Mouse (Mus musculus) liver, adult 2 months (tissue): ENCODE measurements around the gene Bmp3.

Source experiments
- CTCF ChIP-seq: fragments of 200-500 bp; IDR thresholded peaks from 2 replicates; pipeline ENCODE4 v1.5.1; 2011; ENCODE audit warnings: low read depth, low read length, control low read depth
- POLR2A ChIP-seq: fragments of 200-500 bp; IDR thresholded peaks from 2 replicates; pipeline ENCODE4 v1.6.1; 2011; ENCODE audit warnings: low read length, control low read depth; ENCODE audit not compliant: insufficient read depth; ENCODE audit errors: extremely low read depth

GRCm38 (mm10) chr5:98918716-98919115 lies 64.5 kb downstream of the Bmp3 start:
- TF ChIP-seq CTCF (no peak), POLR2A (no peak)
